Mouse (Mus musculus) liver, embryonic 14.5 days (tissue): Measurements from ENCODE around the gene Spin1. TPM values are rescaled to one million over a fixed set of nuclear protein-coding genes. Genes with fewer than 3 reads are reported as not detected.

Source experiments
- ATAC-seq: fragments of 200-750 bp; cut with Nextera tagmentation; 2 replicates; pipeline ENCODE4 v1.8.0; 2017; ENCODE audit warnings: moderate number of reproducible peaks, mild to moderate bottlenecking, moderate library complexity; ENCODE audit not compliant: insufficient read depth
- DNase-seq, 3 experiments: peaks; one replicate each; pipeline ENCODE4 v3.0.0-alpha.2; 2012 to 2013; ENCODE audit warnings: low read depth in 3 of 3, low spot score in 3 of 3
- H3K27ac ChIP-seq: fragments of 300-500 bp; sonication (generic); 2 replicates; pipeline ENCODE4 v1.5.1; 2014; ENCODE audit warnings: moderate library complexity, mild to moderate bottlenecking, control low read depth, inconsistent platforms
- H3K27me3 ChIP-seq: fragments of 300-500 bp; sonication (generic); 2 replicates; pipeline ENCODE4 v1.6.1; 2014; ENCODE audit warnings: mild to moderate bottlenecking, low read length, moderate library complexity; ENCODE audit not compliant: control insufficient read depth, insufficient read depth
- H3K36me3 ChIP-seq: fragments of 300-500 bp; sonication (generic); replicated peaks from 2 replicates; pipeline ENCODE4 v1.6.1; 2014; ENCODE audit warnings: low read depth; ENCODE audit not compliant: control insufficient read depth, insufficient read depth
- H3K4me1 ChIP-seq, 2 experiments: fragments of 200-500 bp in 1 of 2; fragments of 300-500 bp in 1 of 2; sonication (generic) in 1 of 2; replicated peaks; 2 replicates each; pipeline ENCODE4 v1.6.1; 2012 to 2014; ENCODE audit warnings: antibody characterized with exemption in 1 of 2, inconsistent platforms in 1 of 2, low read length in 1 of 2; ENCODE audit not compliant: control insufficient read depth in 2 of 2, insufficient read depth in 2 of 2
- H3K4me2 ChIP-seq: fragments of 300-500 bp; sonication (generic); 2 replicates; pipeline ENCODE4 v1.6.1; 2014; ENCODE audit warnings: low read depth, mild to moderate bottlenecking, control low read depth, moderate library complexity
- H3K4me3 ChIP-seq, 2 experiments: fragments of 200-500 bp in 1 of 2; fragments of 300-500 bp in 1 of 2; sonication (generic) in 1 of 2; 2 replicates each; pipeline ENCODE4 v1.5.1; 2012 to 2014; ENCODE audit warnings: low read depth in 2 of 2, low read length in 2 of 2, mild to moderate bottlenecking in 2 of 2, control low read depth in 1 of 2, inconsistent platforms in 1 of 2, moderate library complexity in 1 of 2; ENCODE audit not compliant: insufficient read depth in 1 of 2
- H3K9ac ChIP-seq: fragments of 300-500 bp; sonication (generic); replicated peaks from 2 replicates; pipeline ENCODE4 v1.6.1; 2014; ENCODE audit warnings: mild to moderate bottlenecking, control low read depth, moderate library complexity
- H3K9me3 ChIP-seq: fragments of 300-500 bp; sonication (generic); 2 replicates; pipeline ENCODE4 v1.6.1; 2016; ENCODE audit warnings: low read length, mixed read lengths; ENCODE audit not compliant: control insufficient read depth
- CTCF ChIP-seq: IDR thresholded peaks from 2 replicates; pipeline ENCODE4 v1.5.1; 2016; ENCODE audit warnings: antibody characterized with exemption, low read depth, control low read depth
- EP300 ChIP-seq: IDR thresholded peaks from 2 replicates; pipeline ENCODE4 v1.6.1; 2016; ENCODE audit warnings: antibody characterized with exemption, low read depth
- whole genome bisulfite sequencing: fragments of 180-500 bp; shearing (Covaris S2); extraction: QIAGEN DNeasy Blood & Tissue Kit; methylation state at CpG from one replicate; pipeline ENCODE4 v1.1.7; 2014; ENCODE audit not compliant: insufficient replicate concordance; 5-methylcytosine and 5-hydroxymethylcytosine counted together
- polyA plus RNA-seq, 2 experiments: library from polyadenylated mRNA; depleted of rRNA in 1 of 2; stranded (reverse) in 1 of 2; unstranded in 1 of 2; fragments of >200 nt; fragmentation: Nextera tagmentation in 1 of 2; extraction: Ambion mirVana in 1 of 2; gene quantifications; 2 replicates each; pipeline versions ENCODE4 v1.2.1 to v1.2.3; 2012 to 2014

Gene Spin1
- polyA plus RNA-seq, 2 experiments: 5.2 to 9.3 TPM

DNA sequence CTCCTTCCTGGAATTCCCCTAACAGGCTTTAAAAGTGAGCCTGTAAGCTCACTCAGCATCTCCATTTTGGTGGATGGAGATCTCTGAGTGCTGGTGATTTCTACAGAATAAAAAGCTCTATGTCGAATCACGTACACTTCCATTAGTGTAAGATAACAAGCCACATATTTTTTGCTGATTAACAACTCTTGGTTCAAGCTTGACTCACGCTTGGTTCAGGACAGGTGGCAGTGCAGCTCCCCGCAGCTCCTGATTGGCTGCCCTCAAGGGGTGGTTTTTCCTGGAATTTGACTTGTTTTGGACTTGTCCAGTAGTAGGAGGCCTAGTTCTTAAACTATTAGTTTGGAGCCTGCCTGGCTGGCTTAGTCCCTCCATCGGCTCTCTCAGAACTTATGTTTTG is 7.2 kb upstream of the Spin1 start:
- Histone ChIP-seq H3K27me3 (no peaks in the 10 kb centered on the region), H3K4me1 (no peaks in the 10 kb centered on the region), H3K9me3 (no peaks in the 10 kb centered on the region), H3K27ac (no peak overlapping the region), H3K9ac (no peak overlapping the region), H3K4me3 (no peak overlapping the region), H3K4me2 (no peak overlapping the region), H3K36me3 (no peaks in the 10 kb centered on the region)
- DNase-seq: no peak
- 44% methylated on average over 5 of the region's 5 CpGs for WGBS
- TF ChIP-seq EP300: no peak
- TF ChIP-seq CTCF: no peak
- ATAC-seq: no peak

DNA sequence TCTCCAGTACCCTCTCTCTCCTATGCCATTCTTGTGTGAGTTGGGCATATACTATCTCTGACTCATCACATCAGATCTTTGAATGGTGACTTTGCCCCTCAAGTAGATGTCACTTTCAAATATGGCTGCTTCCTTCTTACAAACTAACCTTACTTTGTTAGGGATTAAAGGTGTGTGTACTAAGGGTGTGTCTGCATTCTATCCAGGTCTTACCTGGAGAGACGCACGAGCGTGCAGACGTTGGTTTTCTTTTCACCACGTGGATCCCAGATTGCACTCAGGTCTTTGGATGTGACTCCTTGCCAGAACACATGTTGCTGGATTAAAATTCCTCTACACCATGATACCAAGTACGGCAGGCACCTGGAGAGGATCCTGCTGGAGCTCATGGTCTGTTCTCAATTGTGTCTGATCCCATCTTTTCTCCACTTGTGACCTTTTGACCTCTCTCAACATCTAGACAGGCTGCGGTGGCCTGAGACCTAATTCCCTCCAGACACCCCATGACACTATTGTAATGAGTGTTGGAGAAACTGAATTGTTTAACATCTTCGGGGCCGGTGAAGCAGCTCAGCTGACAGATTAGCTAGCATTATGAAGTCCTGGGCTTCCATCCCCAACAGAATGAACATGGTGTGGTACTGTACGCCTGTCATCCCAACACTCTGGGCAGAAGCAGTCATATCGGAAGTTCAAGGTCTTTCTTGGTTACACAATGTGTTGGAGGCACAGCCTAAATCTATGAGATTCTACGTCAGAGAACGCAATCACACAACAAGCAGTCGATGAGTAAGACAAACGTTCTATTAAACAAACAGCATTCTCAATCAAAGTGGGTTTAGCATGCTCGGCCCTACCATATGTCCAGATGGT is 6.1 kb upstream of the Spin1 start:
- H3K4me3 ChIP-seq: no peak overlapping the region
- no peaks in the 10 kb centered on the region; the same call in 1 of the 2 replicates for H3K27me3 ChIP-seq
- WGBS: 69% methylated on average over 16 of the region's 16 CpGs
- TF ChIP-seq CTCF (no peak), EP300 (no peak)
- no peak for DNase-seq
- no peak overlapping the region for H3K4me2 ChIP-seq
- no peaks in the 10 kb centered on the region for H3K9me3 ChIP-seq
- no peak overlapping the region for H3K9ac ChIP-seq
- H3K36me3 ChIP-seq: no peaks in the 10 kb centered on the region
- ATAC-seq: no peak
- no peak overlapping the region for H3K27ac ChIP-seq
- H3K4me1 ChIP-seq: 0 out of 4 replicates have a peak, but pooled peaks cover 0 to 2% of the 10 kb centered on the region in 2 experiments

DNA sequence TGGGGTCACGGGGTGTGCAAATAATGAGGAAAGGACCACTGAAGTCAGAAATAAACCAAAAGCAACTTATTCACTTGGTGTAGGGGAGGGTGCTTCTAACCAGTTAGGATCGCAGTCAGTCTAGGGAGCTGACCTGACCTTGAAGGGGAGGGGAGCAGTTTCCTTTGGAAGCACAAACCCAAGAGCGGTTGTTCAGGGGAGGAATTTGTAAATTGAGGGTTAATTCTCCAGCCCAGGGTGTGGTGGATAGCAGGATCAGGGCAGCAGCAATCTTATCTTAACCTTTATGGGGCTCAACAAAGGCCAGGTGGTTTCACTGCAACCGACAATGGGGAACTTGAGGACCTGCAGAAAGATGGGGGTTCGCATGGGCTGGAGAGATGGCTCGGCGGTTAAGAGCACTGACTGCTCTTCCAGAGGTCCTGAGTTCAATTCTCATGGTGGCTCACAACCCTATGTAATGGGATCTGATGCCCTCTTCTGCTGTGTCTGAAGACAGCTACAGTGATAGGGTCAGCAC is 5.4 kb upstream of the Spin1 start:
- TF ChIP-seq CTCF: no peak
- no peak for TF ChIP-seq EP300
- H3K9ac ChIP-seq: no peak overlapping the region
- H3K4me1 ChIP-seq: peaks cover 0 to 4% of the 10 kb centered on the region in 2 experiments; a peak in 1 of 4 replicates
- DNase-seq (no peak), ATAC-seq (no peak)
- no peak overlapping the region for H3K4me2 ChIP-seq
- H3K27ac ChIP-seq: no peak overlapping the region
- 73% methylated on average over 7 of the region's 7 CpGs for WGBS
- H3K36me3 ChIP-seq: no peaks in the 10 kb centered on the region
- H3K9me3 ChIP-seq: no peaks in the 10 kb centered on the region
- H3K27me3 ChIP-seq: no peaks in the 10 kb centered on the region; the same call in 1 of the 2 replicates
- no peak overlapping the region for H3K4me3 ChIP-seq

DNA sequence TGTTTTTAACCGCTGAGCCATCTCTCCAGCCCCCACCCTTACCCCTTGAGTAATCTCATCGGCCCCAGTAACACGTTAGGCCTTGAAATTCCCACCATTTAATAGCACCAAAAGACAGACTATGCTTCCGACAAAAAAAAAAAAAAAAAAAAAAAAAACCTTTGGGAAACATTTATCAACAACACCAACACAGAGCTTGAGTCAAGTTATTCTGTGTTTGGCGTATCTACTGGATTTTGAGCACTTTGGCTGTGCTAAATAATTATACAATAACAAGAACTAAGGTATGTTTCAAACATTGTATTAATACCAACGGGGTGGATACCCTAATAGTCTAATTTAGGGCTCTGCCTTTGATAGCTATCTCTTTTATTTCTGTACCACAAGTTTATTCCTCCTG is 4.0 kb upstream of the Spin1 start:
- no peaks in the 10 kb centered on the region; the same call in 1 of the 2 replicates for H3K27me3 ChIP-seq
- no peak overlapping the region for H3K9ac ChIP-seq
- no peak for ATAC-seq
- 69% methylated on average over 6 of the region's 6 CpGs for WGBS
- H3K9me3 ChIP-seq: no peaks in the 10 kb centered on the region
- no peak overlapping the region for H3K4me3 ChIP-seq
- H3K4me2 ChIP-seq: no peak overlapping the region
- no peak overlapping the region for H3K27ac ChIP-seq
- no peaks in the 10 kb centered on the region for H3K36me3 ChIP-seq
- no peak for DNase-seq
- peaks cover 0 to 4% of the 10 kb centered on the region in 2 experiments; a peak in 1 of 4 replicates for H3K4me1 ChIP-seq
- TF ChIP-seq CTCF: no peak
- no peak for TF ChIP-seq EP300

DNA sequence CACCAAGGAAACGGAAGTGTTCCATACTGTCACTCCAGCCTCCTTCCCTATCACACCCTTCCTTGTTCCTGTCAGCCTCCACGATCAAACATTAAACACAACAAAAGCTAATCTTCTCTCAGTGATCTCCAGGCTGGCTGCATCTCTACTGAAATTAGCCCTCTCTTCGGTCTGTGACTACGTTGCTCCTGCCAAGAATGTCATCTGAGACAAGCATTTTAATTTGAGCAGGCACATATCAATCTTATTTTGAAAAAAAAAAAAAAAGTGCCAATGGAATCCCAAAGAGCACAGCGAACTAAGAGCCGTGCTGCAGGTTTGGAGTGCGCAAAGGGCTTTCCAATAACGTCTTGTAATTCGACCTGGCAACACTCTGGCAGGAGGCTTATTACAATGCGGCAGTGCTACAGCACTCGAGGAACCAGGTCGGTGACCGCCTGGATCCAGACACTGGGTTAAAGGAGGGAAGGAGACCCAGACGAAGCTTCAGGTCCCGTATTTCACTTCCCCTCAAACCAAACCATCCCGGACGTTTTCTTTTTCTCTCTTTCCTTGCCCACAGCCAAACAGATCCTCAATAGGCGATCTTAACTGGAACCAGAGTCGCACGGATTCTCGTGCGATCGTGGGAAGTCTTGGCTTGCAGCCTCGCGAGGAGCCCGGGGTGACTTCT is 984 bp upstream of the Spin1 start:
- DNase-seq (no peak), ATAC-seq (no peak)
- peaks cover 0 to 6% of the 10 kb centered on the region in 2 experiments; a peak in 2 of 4 replicates for H3K4me1 ChIP-seq
- H3K27ac ChIP-seq: no peak overlapping the region
- H3K9me3 ChIP-seq: no peaks in the 10 kb centered on the region
- no peaks in the 10 kb centered on the region for H3K36me3 ChIP-seq
- H3K4me3 ChIP-seq: peak overlapping the region; percentile 60 to 66
- 8% methylated on average over 26 of the region's 26 CpGs for WGBS
- no peak for TF ChIP-seq CTCF
- peak overlapping the region; percentile 79 for H3K4me2 ChIP-seq
- H3K27me3 ChIP-seq: no peaks in the 10 kb centered on the region; the same call in 1 of the 2 replicates
- H3K9ac ChIP-seq: no peak overlapping the region
